Mouse (Mus musculus): ENCODE results near the gene Olfr983.

Olfr983 gene

GRCm38 (mm10) chr9:40093495-40093894 lies at the start of gene Olfr983:
TSS of gene Olfr983 (minus strand) at chr9:40093595.
- no peak for DNase-seq (ENCODE audit: low spot score in 2 of 2)

GRCm38 (mm10) chr9:40141544-40141943 lies 48.1 kb upstream of the Olfr983 start:
- DNase-seq (ENCODE audit: low spot score in 2 of 2) = no peak

GRCm38 (mm10) chr9:40139484-40139883 lies 46.1 kb upstream of the Olfr983 start:
- DNase-seq (ENCODE audit: low spot score in 2 of 2) = no peak

- peak in 1 of 2 experiments; percentile 6 for DNase-seq (ENCODE audit: low spot score in 2 of 2)
Observed at GRCm38 (mm10) chr9:40136987-40137688, 43.7 kb upstream of the Olfr983 start.

GRCm38 (mm10) chr9:40130556-40130955 lies 37.2 kb upstream of the Olfr983 start:
- no peak for DNase-seq (ENCODE audit: low spot score in 2 of 2)

GRCm38 (mm10) chr9:40130084-40130483 lies 36.7 kb upstream of the Olfr983 start, which contains the start of gene Olfr985:
TSS of gene Olfr985 (minus strand) at chr9:40130184.
- DNase-seq (ENCODE audit: low spot score in 2 of 2) = no peak

- DNase-seq (ENCODE audit: low spot score in 2 of 2) = no peak
Observed at GRCm38 (mm10) chr9:40117287-40117659, 23.9 kb upstream of the Olfr983 start.

- DNase-seq (ENCODE audit: low spot score in 2 of 2) = peak; percentile 71 to 78
Observed at GRCm38 (mm10) chr9:40116645-40117286, 23.4 kb upstream of the Olfr983 start.

- DNase-seq (ENCODE audit: low spot score in 2 of 2) = no peak
Observed at GRCm38 (mm10) chr9:40114106-40114505, 20.7 kb upstream of the Olfr983 start, which contains the start of gene Olfr984. TSS of gene Olfr984 (minus strand) at chr9:40114206.

GRCm38 (mm10) chr9:40094769-40095168 lies 1.4 kb upstream of the Olfr983 start:
- no peak for DNase-seq (ENCODE audit: low spot score in 2 of 2)

- no peak for DNase-seq (ENCODE audit: low spot score in 2 of 2)
Observed at GRCm38 (mm10) chr9:40073529-40073928, 19.9 kb downstream of the Olfr983 start, which contains the start of gene Olfr982. TSS of gene Olfr982 (plus strand) at chr9:40073829.

- DNase-seq (ENCODE audit: low spot score in 2 of 2) = no peak
Observed at GRCm38 (mm10) chr9:40050138-40050537, 43.3 kb downstream of the Olfr983 start.

All from heart, adult 9 months (tissue).